Mouse (Mus musculus): ENCODE data around the gene Ptpn22.

The Ptpn22 gene

DNA sequence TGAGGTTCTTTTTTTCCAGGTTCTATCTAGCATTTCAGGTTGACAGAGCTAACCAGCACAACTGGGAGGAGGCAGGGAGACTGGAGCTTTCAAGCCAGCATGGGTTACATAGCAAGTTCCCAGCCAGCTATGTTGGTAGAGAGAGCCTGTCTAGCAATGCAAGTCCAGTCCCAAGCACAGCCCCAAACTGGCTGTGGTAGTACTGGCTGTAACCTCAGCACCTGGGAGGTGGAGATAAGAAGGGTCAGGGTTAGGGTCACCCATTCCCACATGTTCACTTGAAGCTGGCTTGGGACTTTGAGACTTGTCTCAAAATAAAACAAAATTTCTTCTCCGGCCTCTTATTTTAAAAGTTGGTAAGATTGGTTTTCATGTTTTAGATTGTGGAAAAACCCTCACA is 60.5 kb downstream of the Ptpn22 start:
- no peak for DNase-seq (ENCODE audit: low spot score in 2 of 2)

DNA sequence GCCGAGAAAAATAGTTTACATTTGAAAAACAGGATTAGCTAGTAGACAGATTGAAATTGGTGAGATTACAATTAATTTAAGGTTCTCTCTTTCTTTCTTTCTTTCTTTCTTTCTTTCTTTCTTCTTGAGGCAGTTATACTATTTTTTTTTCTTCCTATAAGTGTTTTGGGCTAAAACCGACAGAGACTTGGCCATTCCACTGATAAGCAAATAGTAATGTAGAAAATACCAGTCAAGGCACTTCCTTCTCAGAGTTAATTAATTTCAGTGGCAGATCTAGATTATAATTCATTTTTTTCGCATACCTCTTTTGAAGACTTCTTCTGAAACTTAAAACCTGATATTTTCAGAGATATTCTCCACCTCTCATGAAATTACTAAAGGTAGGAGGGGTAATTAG is 65.7 kb downstream of the Ptpn22 start:
- no peak for DNase-seq (ENCODE audit: low spot score in 2 of 2)

DNA sequence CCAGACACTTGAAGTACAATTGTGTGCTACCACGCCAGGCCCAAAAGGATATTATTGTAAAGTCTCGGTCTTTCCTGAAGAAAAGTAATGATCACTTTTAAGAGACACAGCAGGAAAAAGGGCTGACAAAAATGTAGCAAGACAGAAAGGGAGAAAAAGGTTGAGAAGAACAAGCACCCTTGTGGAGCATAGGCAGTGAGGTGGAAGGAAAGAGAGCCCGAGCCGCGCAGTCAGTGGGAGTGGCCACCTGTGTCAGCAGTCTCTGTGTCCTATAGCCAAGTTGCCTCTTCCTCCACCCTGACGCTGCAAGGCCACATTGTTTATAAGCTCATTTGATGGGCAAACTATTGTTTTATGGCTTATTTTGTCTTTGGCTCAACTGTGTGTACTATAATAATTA is 67.9 kb downstream of the Ptpn22 start:
- DNase-seq (ENCODE audit: low spot score in 2 of 2) = peak; percentile 43 to 46

DNA sequence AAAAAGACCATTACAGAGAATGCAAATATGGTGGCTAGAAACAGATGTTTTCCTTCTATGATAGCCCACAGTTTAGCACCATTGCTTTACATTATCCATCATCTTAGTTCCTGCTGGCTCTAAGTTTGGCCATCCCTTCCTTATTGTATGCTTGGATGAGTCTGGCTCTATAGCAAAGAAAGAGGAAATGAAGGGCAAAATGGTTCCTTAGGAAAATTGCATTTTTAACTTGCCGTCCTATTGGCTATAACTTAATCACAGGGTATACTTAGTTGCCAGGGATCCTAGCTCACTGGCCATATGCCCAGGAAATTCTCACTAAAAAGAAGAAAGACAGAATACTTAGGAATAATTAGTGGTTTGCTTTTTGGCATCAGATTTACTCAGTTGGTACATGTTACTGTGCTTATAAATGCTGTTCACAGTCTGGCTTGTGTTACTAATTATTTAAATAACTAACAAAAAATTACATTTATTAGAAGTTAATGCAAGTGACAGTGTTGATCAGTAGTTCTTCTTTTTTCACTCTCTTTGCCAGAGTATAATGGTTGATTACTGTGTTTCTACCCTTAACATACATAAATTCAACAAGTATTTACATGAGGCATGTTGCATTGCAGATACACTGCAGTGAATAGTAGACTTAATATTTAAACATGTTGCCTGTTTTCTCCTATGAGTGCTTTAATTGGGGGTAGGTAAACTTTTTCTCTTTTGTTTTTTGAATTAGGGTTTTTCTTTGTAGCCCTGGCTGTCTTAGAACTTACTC is 85.4 kb downstream of the Ptpn22 start:
- DNase-seq (ENCODE audit: low spot score in 2 of 2) = no peak

DNA sequence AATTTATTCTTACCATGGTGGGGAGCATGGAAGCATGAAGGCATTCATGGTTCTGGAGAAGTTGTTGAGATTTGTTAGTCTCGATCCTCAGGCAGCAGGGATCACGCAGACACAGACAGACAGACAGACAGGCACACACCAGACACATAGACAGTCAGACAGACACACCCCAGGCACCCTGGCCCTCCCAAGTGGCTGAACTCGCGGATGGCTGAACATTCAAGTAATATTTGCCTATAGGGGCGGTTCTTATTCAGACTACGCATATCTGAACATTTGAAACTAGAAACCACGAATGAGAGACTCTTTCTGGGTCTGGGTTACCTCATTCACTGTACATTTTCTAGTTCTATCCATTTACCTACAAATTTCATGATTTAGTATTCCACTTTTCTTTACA is 89.1 kb downstream of the Ptpn22 start:
- peak; percentile 14 to 15 for DNase-seq (ENCODE audit: low spot score in 2 of 2)

DNA sequence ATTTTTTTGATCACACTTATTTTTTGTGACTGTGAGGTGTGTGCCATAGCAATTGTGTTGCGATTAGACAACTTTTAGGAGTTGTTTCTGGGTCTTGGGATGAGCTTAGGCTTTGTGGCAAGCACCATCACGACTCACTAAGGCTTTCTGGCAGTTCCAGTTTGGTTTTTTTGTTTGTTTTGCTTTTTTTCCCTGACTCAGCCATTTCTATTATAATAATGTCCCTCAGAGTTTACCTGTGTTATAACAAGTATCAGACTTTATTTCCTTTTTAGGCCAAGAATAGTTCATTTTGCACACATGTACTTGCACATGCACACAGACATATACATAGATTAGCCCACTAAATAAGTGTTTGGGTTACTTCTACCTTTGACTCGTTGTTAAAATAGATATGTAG is 101.0 kb downstream of the Ptpn22 start:
- no peak for DNase-seq (ENCODE audit: low spot score in 2 of 2)

All from spleen, postnatal 36 days (tissue).